Mouse (Mus musculus) embryo, embryonic 11.5 days (tissue): Measurements from ENCODE around the gene Arhgap35.
"Not testable (repeated sequence)": the region's sequence is repeated elsewhere in the genome, so short reads cannot be mapped to it uniquely, and the experiment has no call there.

Source experiments
- DNase-seq: peaks from one replicate; pipeline ENCODE4 v3.0.0-alpha.2; 2012; ENCODE audit warnings: low read depth, low spot score

The Arhgap35 gene

GRCm38 (mm10) chr7:16614888-16615715 lies at the start of gene Arhgap35:
TSS of gene Arhgap35 (minus strand) at chr7:16614993.
- peak; percentile 97 for DNase-seq

- no peak for DNase-seq
Measured at GRCm38 (mm10) chr7:16644260-16644659, 29.5 kb upstream of the Arhgap35 start.

GRCm38 (mm10) chr7:16643106-16643505 lies 28.3 kb upstream of the Arhgap35 start:
- DNase-seq, result not testable (repeated sequence)

GRCm38 (mm10) chr7:16639028-16639427 lies 24.2 kb upstream of the Arhgap35 start:
- no peak for DNase-seq

GRCm38 (mm10) chr7:16635116-16635515 lies 20.3 kb upstream of the Arhgap35 start:
- DNase-seq, result no peak

GRCm38 (mm10) chr7:16633913-16634312 lies 19.1 kb upstream of the Arhgap35 start:
- not testable (repeated sequence) for DNase-seq

- DNase-seq, result no peak
Measured at GRCm38 (mm10) chr7:16631932-16632331, 17.1 kb upstream of the Arhgap35 start.

GRCm38 (mm10) chr7:16631025-16631424 lies 16.2 kb upstream of the Arhgap35 start:
- no peak for DNase-seq

- peak; percentile 46 for DNase-seq
Measured at GRCm38 (mm10) chr7:16629598-16630296, 15.0 kb upstream of the Arhgap35 start.

GRCm38 (mm10) chr7:16628096-16628771 lies 13.4 kb upstream of the Arhgap35 start:
- DNase-seq, result peak; percentile 69

- DNase-seq, result no peak
Measured at GRCm38 (mm10) chr7:16623687-16624086, 8.9 kb upstream of the Arhgap35 start.

- DNase-seq, result no peak
Measured at GRCm38 (mm10) chr7:16623131-16623530, 8.3 kb upstream of the Arhgap35 start.

GRCm38 (mm10) chr7:16621066-16621622 lies 6.4 kb upstream of the Arhgap35 start:
- DNase-seq, result no peak

- DNase-seq, result peak; percentile 34
Measured at GRCm38 (mm10) chr7:16618661-16619211, 3.9 kb upstream of the Arhgap35 start.

GRCm38 (mm10) chr7:16617045-16617444 lies 2.3 kb upstream of the Arhgap35 start:
- DNase-seq, result no peak

- peak; percentile 44 for DNase-seq
Measured at GRCm38 (mm10) chr7:16614171-16614887, 464 bp downstream of the Arhgap35 start.

GRCm38 (mm10) chr7:16613461-16614170 lies 1.2 kb downstream of the Arhgap35 start:
- no peak for DNase-seq

GRCm38 (mm10) chr7:16610345-16610744 lies 4.4 kb downstream of the Arhgap35 start:
- DNase-seq, result no peak

GRCm38 (mm10) chr7:16608961-16609360 lies 5.8 kb downstream of the Arhgap35 start:
- no peak for DNase-seq

- no peak for DNase-seq
Measured at GRCm38 (mm10) chr7:16608046-16608445, 6.7 kb downstream of the Arhgap35 start.
